Mouse (Mus musculus) layer of hippocampus, adult 2 months (tissue): ENCODE results near the gene Zfp146. TPM values are rescaled to one million over a fixed set of nuclear protein-coding genes. Genes with fewer than 3 reads are reported as not detected.
A peak's percentile ranks its signal among the peaks of the same experiment; 100 is the strongest.
"Not testable (repeated sequence)": the region's sequence is repeated elsewhere in the genome, so short reads cannot be mapped to it uniquely, and the experiment has no call there.

Source experiments
- DNase-seq, 2 experiments: peaks; one replicate each; pipeline ENCODE4 v3.0.0; 2022; ENCODE audit warnings: low spot score in 2 of 2
- H3K27ac ChIP-seq: fragments of 200-600 bp; 2 replicates; pipeline ENCODE4 v1.8.1; 2022
- H3K4me3 ChIP-seq: fragments of 200-600 bp; 2 replicates; pipeline ENCODE4 v1.8.1; 2022; ENCODE audit warnings: mild to moderate bottlenecking
- CTCF ChIP-seq: fragments of 200-600 bp; conservative IDR thresholded peaks from 2 replicates; pipeline ENCODE4 v1.8.1; 2022; ENCODE audit warnings: antibody characterized with exemption, mild to moderate bottlenecking, moderate library complexity
- total RNA-seq, 2 experiments: library from RNA; stranded (reverse); gene quantifications; 2 replicates each; pipeline ENCODE4 v1.2.3; 2021

Zfp146 gene
- total RNA-seq, 2 experiments from 2014 or later = 48.9 to 52.0 TPM

GRCm38 (mm10) chr7:30143555-30144209, 25.9 kb downstream of the Zfp146 start:
- H3K27ac ChIP-seq = peak overlapping the region; percentile 74

DNA sequence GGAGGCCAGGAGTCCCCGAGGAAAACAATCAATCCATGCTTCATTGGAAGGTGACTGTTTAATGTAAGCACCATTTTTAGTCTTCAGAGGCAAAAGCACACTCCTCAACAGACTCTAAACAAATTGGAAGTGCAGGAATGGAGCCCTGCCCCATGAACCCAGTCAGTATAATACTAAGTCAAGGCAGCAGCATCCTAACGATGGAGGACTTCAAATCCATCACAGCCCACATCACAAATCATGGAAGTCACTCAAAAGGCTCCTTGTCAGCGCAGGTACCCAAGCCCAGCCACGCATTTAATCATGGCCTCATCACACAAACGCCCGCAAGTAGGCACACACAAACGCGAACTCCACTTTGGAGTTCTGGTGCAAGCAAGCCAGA, 26.4 kb downstream of the Zfp146 start:
- no peak for TF ChIP-seq CTCF
- Histone ChIP-seq H3K27ac (peak overlapping the region; percentile 74), H3K4me3 (peak overlapping the region; percentile 65)
- DNase-seq = no peak

More at GRCm38 (mm10) chr7:30143555-30144209, 25.9 kb downstream of the Zfp146 start:
- peak overlapping the region; percentile 65 for H3K4me3 ChIP-seq
- peak; percentile 68 to 72 for DNase-seq
- TF ChIP-seq CTCF = peak; percentile 32; the same call in 1 of the 2 replicates

- H3K4me3 ChIP-seq = peak overlapping the region; percentile 29; the same call in 1 of the 2 replicates
- no peak for TF ChIP-seq CTCF
- peak overlapping the region; percentile 76 for H3K27ac ChIP-seq
- DNase-seq = peak in 1 of 2 experiments; percentile 39
These were observed 32.7 kb downstream of the Zfp146 start for GRCm38 (mm10) chr7:30136826-30137225.

DNA sequence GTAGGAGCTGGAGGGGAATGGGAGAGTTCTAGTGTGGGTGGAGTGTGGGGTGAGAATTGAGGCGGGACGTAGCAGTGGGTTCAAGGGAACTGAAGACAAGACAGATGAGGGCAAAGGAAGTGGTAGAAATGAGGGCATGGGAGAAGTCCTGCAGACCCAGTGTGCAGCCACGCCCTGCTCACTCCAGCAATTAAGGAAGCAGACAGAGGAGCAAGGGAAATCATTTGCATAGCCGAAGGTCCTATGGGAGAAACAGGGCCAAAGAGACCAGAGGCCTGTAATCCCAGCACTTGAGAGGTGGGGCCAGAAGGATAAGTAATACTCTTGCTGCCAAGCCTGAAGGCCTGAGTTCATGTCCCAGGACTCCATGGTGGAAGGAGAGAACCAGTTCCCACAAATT, 37.2 kb downstream of the Zfp146 start:
- no peak overlapping the region for H3K27ac ChIP-seq
- DNase-seq = no peak
- TF ChIP-seq CTCF = no peak
- H3K4me3 ChIP-seq = no peak overlapping the region

GRCm38 (mm10) chr7:30129900-30130299, 39.6 kb downstream of the Zfp146 start:
- Histone ChIP-seq H3K27ac (no peak overlapping the region), H3K4me3 (no peak overlapping the region)
- TF ChIP-seq CTCF = no peak
- no peak for DNase-seq

- Histone ChIP-seq H3K4me3 (peak overlapping the region; percentile 82), H3K27ac (peak overlapping the region; percentile 93)
- TF ChIP-seq CTCF = no peak
- DNase-seq = no peak
These were observed 47.4 kb downstream of the Zfp146 start for GRCm38 (mm10) chr7:30122188-30122530.

DNA sequence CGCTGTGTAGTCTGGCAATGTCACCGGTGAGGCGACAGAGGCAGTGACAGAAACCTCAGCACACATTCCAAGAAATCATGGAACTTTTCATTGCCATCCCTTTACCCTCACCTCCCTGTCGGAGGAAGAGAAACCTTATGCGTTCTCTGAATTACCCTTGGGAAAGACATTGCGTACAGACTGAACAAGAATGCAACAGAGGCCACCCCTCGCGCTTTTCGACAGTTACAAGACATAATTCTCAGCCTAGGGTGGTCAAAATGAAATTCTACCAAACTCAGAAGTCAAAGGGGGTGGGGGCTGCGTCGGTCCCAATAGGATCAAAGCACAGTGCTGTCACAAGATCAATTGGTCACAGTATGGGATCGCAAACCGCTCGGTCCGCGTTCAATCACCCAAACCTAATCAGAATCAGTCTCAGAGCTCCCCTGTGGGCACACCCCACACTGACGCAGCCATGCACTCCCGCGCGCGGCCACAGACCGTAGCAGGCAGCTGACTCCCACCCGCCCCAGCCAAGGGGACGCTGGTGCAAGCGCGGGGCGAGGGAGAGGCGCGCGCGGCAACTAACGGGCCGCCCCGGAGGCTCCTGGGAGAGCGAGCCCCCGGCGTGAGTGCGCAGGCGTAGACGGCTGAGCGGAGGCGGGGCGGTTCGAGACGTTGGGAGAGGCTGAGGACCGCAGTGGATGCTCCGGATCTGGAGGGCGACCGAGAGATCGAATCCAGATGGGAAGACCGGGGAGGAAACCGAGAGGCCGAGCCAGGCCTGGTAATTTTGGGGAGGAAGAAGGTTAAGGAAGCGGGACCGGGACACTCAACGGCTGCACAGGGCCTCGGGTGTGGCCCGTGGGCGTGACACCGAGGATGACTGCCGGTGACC, 48.0 kb downstream of the Zfp146 start, which contains the start of gene Zfp382:
Zfp382 (plus strand) TSS at position 635 of the 880 bp plus-strand sequence.
- peak within 1 kb of the TSS; percentile 93 for H3K27ac ChIP-seq
- peak; percentile 92 for DNase-seq
- peak within 1 kb of the TSS; percentile 82 for H3K4me3 ChIP-seq
- TF ChIP-seq CTCF = peak; percentile 49

DNA sequence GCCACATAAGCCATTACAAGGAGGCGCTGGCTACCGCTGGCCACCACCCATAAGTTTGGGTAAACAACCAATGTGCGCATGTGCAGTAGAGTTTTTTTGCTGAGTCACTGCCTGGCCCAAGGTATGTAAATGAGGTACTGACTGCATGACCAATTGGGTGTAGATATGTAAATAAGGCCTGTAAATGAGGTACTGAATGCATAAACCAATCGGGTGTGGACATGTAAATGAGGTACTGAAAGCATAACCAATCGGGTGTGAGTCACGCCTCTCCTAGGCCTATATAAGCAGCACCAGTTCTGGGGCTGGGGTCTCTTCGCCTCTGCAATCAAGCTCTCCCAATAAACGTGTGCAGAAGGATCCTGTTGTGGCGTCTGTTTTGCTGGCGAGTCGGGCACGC, 51.6 kb downstream of the Zfp146 start:
- H3K27ac ChIP-seq, H3K4me3 ChIP-seq, DNase-seq: not testable (repeated sequence)

DNA sequence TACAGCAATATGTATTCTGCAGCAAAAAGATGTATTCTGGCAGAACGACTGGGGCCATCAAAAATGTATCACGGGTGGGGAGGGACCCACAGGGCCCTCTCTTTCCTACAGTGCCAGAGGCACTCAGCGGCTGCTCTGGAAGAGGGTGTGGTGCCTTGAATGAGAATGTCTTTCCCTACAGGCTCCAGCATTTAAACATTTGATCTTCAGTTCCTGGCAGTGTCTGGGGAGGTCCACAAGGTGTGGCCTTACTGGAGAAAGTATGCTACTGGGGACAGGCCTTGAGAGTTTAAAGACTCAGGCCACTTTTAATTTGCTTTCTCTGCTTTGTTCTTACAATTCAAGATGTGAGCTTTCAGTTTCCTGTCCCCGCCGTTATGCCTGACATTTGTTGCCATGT, 53.5 kb downstream of the Zfp146 start:
- no peak for DNase-seq
- no peak overlapping the region for H3K27ac ChIP-seq

More for the DNA sequence above, 53.5 kb downstream of the Zfp146 start:
- no peak overlapping the region for H3K4me3 ChIP-seq
- TF ChIP-seq CTCF = no peak

Other genes starting within 250 kb of the Zfp146 start
- 10 to 100 TPM; 17.0 to 17.5 TPM for gene Zfp74, start 215.7 kb downstream of the Zfp146 start, total RNA-seq
- 1 to 10 TPM; 3.1 to 3.6 TPM for gene Zfp568, start 185.8 kb downstream of the Zfp146 start, total RNA-seq
- 1 to 10 TPM; 9.7 to 9.8 TPM for gene Zfp14, start 118.4 kb downstream of the Zfp146 start, total RNA-seq
- 1 to 10 TPM; 4.9 to 5.4 TPM for gene Zfp82, start 96.8 kb downstream of the Zfp146 start, total RNA-seq
- gene Gm26920, start 79.3 kb downstream of the Zfp146 start, total RNA-seq = not detected
- 1 to 10 TPM; 4.3 to 8.2 TPM for gene Zfp566, start 79.2 kb downstream of the Zfp146 start, total RNA-seq
- 10 to 100 TPM; 73.1 to 75.5 TPM for gene Zfp260, start 75.0 kb downstream of the Zfp146 start, total RNA-seq
- 10 to 100 TPM; 30.1 to 37.5 TPM for gene Zfp382, start 47.8 kb downstream of the Zfp146 start, total RNA-seq
- 1 to 10 TPM; 3.5 to 5.9 TPM for gene Cox7a1, start 14.4 kb upstream of the Zfp146 start, total RNA-seq
- gene Capns1, start 29.1 kb upstream of the Zfp146 start, total RNA-seq = 100 to 1,000 TPM; 213 to 224 TPM
- 10 to 100 TPM; 59.6 to 59.8 TPM for gene Polr2i, start 62.2 kb upstream of the Zfp146 start, total RNA-seq
- 100 to 1,000 TPM; 113 to 116 TPM for gene Tbcb, start 62.5 kb upstream of the Zfp146 start, total RNA-seq
- not detected for gene Ovol3, start 66.0 kb upstream of the Zfp146 start, total RNA-seq
- gene Thap8, start 110.3 kb upstream of the Zfp146 start, total RNA-seq = under 1 TPM; 0.44 to 0.56 TPM
- gene Wdr62, start 110.7 kb upstream of the Zfp146 start, total RNA-seq = 1 to 10 TPM in 1 of 2 experiments, under 1 TPM in 1; 1.00 to 1.4 TPM
- 100 to 1,000 TPM; 453 to 474 TPM for gene Clip3, start 122.0 kb upstream of the Zfp146 start, total RNA-seq
- gene Alkbh6, start 139.0 kb upstream of the Zfp146 start, total RNA-seq = 10 to 100 TPM; 50.8 to 51.8 TPM
- gene Syne4, start 145.1 kb upstream of the Zfp146 start, total RNA-seq = 10 to 100 TPM in 1 of 2 experiments, 1 to 10 TPM in 1; 9.4 to 14.2 TPM
- gene E130208F15Rik, start 152.0 kb upstream of the Zfp146 start, total RNA-seq = under 1 TPM; 0.41 to 0.81 TPM
- gene Sdhaf1, start 154.1 kb upstream of the Zfp146 start, total RNA-seq = 1 to 10 TPM; 6.7 to 7.3 TPM
- gene Lrfn3, start 193.0 kb upstream of the Zfp146 start, total RNA-seq = 10 to 100 TPM; 32.4 to 34.6 TPM
- 10 to 100 TPM; 26.7 to 32.6 TPM for gene Tyrobp, start 244.0 kb upstream of the Zfp146 start, total RNA-seq